Mouse (Mus musculus): ENCODE results near the gene Pate2. TPM values are rescaled to one million over a fixed set of nuclear protein-coding genes. Genes with fewer than 3 reads are reported as not detected.
A peak's percentile ranks its signal among the peaks of the same experiment; 100 is the strongest.
"Not testable (repeated sequence)": the region's sequence is repeated elsewhere in the genome, so short reads cannot be mapped to it uniquely, and the experiment has no call there.

Gene Pate2
- total and polyA plus RNA-seq, 3 experiments, result 0.23 to 0.29 TPM; not detected in 1

DNA sequence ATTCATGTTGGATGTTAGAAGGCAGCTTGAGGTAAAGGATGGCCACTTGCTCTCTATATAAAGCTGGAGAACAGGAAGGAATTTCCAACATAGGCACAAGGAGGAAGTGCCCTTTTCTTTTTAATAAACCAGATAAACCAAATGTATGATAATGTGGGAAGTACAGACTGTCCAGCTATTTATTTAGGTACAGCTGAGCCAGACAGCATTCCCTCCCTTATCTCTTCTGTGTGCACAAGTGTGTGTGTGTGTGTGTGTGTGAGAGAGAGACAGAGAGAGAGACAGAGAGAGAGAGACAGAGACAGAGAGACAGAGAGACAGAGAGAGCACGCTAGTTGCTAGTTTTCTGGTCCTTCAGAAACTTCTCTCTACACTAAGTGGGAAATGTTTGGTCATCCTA is 41.8 kb downstream of the Pate2 start, which contains the start of gene Pate4:
TSS of gene Pate4 (minus strand) at position 101 of the 400 bp plus-strand sequence.
- no peak within 1 kb of the TSS for H3K27ac ChIP-seq (ENCODE audit: control insufficient read depth, low read depth, low read length)
- no peaks in the 10 kb centered on the region for H3K4me1 ChIP-seq (ENCODE audit: control insufficient read depth in 1 of 2, insufficient read depth in 2 of 2, low read length in 2 of 2)
- H3K79me2 ChIP-seq (ENCODE audit: control insufficient read depth, insufficient read depth, low read length, poor library complexity), result no peaks in the 10 kb centered on the region
- peaks cover 0 to 1% of the 10 kb centered on the region in 2 experiments; a peak in 1 of 4 replicates for H3K27me3 ChIP-seq (ENCODE audit: control insufficient read depth in 1 of 2, insufficient read depth in 2 of 2, low read length in 2 of 2)
- H3K36me3 ChIP-seq (ENCODE audit: control insufficient read depth in 1 of 2, insufficient read depth in 2 of 2, low read length in 2 of 2), result no peaks in the 10 kb centered on the region
- no peak for TF ChIP-seq POLR2A (IDR thresholded peaks at IDR 0.05; ENCODE audit: control insufficient read depth in 1 of 2, insufficient read depth in 1 of 2, low read depth in 1 of 2, low read length in 2 of 2, poor library complexity in 1 of 2)
- no peaks in the 10 kb centered on the region for H3K9me3 ChIP-seq (replicated peaks; ENCODE audit: insufficient read depth, low read length)
- no peak for DNase-seq (ENCODE audit: low read depth, low spot score)
- no peak within 1 kb of the TSS for H3K4me3 ChIP-seq (ENCODE audit: control insufficient read depth in 1 of 2, insufficient read depth in 1 of 2, low read depth in 2 of 2, low read length in 2 of 2)
- no peak within 1 kb of the TSS for H3K9ac ChIP-seq (ENCODE audit: control insufficient read depth, low read depth, low read length, poor library complexity, severe bottlenecking)

DNA sequence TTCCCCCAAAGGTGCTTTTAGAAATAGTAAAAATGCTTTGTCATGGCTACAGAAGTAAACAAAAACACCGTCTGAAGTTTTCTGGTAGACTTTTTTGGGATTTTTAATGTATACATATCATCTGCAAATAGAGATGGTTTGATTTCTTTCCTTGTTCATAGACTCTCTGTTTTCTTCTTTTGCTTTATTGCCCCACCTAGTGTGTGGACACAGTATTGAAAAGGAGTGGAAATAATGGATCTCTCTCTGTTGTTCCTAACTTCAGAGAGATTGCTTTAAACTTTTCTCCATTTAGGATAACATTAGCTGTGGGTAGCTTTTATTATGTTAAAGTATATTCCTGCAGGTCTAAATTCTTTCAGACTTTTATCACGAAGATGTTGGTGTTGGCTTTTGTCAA is 43.9 kb downstream of the Pate2 start:
- Histone ChIP-seq H3K27ac (ENCODE audit: control insufficient read depth, low read depth, low read length) (no peak overlapping the region), H3K9me3 (replicated peaks; ENCODE audit: insufficient read depth, low read length) (no peaks in the 10 kb centered on the region)

DNA sequence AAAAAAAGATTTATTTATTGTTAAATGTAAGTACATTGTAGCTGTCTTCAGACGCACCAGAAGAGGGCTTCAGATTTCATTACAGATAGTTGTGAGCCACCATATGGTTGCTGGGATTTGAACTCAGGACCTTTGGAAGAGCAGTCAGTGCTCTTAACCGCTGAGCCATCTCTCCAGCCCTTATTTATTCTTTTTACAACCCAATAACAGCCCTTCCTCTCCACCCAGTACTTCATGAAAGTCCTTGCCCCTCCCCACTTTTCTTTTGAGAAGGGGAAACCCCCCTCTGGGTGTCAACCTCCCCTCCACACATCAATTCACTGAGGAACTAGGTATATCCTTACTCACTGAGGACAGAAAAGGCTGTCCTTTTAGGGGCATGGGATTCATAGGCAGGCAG is 46.7 kb downstream of the Pate2 start:
- H3K4me3 ChIP-seq (ENCODE audit: control insufficient read depth in 1 of 2, insufficient read depth in 1 of 2, low read depth in 2 of 2, low read length in 2 of 2); H3K27me3 ChIP-seq (ENCODE audit: control insufficient read depth in 1 of 2, insufficient read depth in 2 of 2, low read length in 2 of 2); H3K36me3 ChIP-seq (ENCODE audit: control insufficient read depth in 1 of 2, insufficient read depth in 2 of 2, low read length in 2 of 2); H3K9ac ChIP-seq (ENCODE audit: control insufficient read depth, low read depth, low read length, poor library complexity, severe bottlenecking); H3K79me2 ChIP-seq (ENCODE audit: control insufficient read depth, insufficient read depth, low read length, poor library complexity); H3K4me1 ChIP-seq (ENCODE audit: control insufficient read depth in 1 of 2, insufficient read depth in 2 of 2, low read length in 2 of 2); DNase-seq (ENCODE audit: low read depth, low spot score); H3K9me3 ChIP-seq (replicated peaks; ENCODE audit: insufficient read depth, low read length); H3K27ac ChIP-seq (ENCODE audit: control insufficient read depth, low read depth, low read length): not testable (repeated sequence)

More for the DNA sequence above, 43.9 kb downstream of the Pate2 start:
- Histone ChIP-seq H3K79me2 (ENCODE audit: control insufficient read depth, insufficient read depth, low read length, poor library complexity) (no peaks in the 10 kb centered on the region), H3K4me1 (ENCODE audit: control insufficient read depth in 1 of 2, insufficient read depth in 2 of 2, low read length in 2 of 2) (no peaks in the 10 kb centered on the region), H3K36me3 (ENCODE audit: control insufficient read depth in 1 of 2, insufficient read depth in 2 of 2, low read length in 2 of 2) (no peaks in the 10 kb centered on the region), H3K9ac (ENCODE audit: control insufficient read depth, low read depth, low read length, poor library complexity, severe bottlenecking) (no peak overlapping the region), H3K4me3 (ENCODE audit: control insufficient read depth in 1 of 2, insufficient read depth in 1 of 2, low read depth in 2 of 2, low read length in 2 of 2) (no peak overlapping the region), H3K27me3 (ENCODE audit: control insufficient read depth in 1 of 2, insufficient read depth in 2 of 2, low read length in 2 of 2) (peaks cover 0 to 1% of the 10 kb centered on the region in 2 experiments; a peak in 2 of 4 replicates)
- peak; percentile 38; the same call in 1 of the 2 replicates for TF ChIP-seq SMC3 (IDR thresholded peaks at IDR 0.05; ENCODE audit: low read depth, low read length)
- TF ChIP-seq ELF1 (IDR thresholded peaks at IDR 0.05; ENCODE audit: low read depth, low read length), result no peak
- no peak for TF ChIP-seq MAFK (IDR thresholded peaks at IDR 0.05; ENCODE audit: borderline replicate concordance, low read depth, low read length)
- peak; percentile 42 for TF ChIP-seq RAD21 (IDR thresholded peaks at IDR 0.05; ENCODE audit: low read depth, low read length)
- TF ChIP-seq CTCF (IDR thresholded peaks at IDR 0.05 in 2 of 3, conservative IDR thresholded peaks at IDR 0.05 in 1 of 3; ENCODE audit: control insufficient read depth in 1 of 3, insufficient read depth in 1 of 3, low read depth in 2 of 3, low read length in 3 of 3, poor library complexity in 1 of 3, severe bottlenecking in 1 of 3), result peak in 1 of 3 experiments; percentile 41; a peak in 2 of 6 replicates
- peak; percentile 4 for DNase-seq (ENCODE audit: low read depth, low spot score)

DNA sequence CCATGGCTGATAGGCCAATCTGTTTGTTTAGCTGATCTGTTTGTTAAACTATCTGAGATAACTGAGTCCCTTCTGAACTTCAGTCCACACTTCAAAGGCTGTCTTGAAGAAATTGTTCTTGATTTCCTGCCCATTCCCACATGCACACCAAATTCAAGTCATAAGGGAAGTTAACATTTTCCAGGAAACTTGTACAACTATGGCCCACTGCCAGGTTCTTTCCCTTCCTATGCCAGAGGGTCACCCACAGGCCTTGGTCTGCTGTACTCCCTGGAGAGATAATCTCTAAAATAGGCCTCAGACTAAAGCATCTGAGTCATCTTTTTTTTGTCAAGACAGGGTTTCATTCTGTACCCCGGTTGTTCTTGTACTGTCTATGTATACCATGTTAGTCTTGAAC is 62.9 kb downstream of the Pate2 start:
- H3K4me1 ChIP-seq (ENCODE audit: control insufficient read depth in 1 of 2, insufficient read depth in 2 of 2, low read length in 2 of 2), result no peaks in the 10 kb centered on the region
- no peak for DNase-seq (ENCODE audit: low read depth, low spot score)
- H3K79me2 ChIP-seq (ENCODE audit: control insufficient read depth, insufficient read depth, low read length, poor library complexity), result no peaks in the 10 kb centered on the region
- H3K27me3 ChIP-seq (ENCODE audit: control insufficient read depth in 1 of 2, insufficient read depth in 2 of 2, low read length in 2 of 2), result no peaks in the 10 kb centered on the region
- H3K4me3 ChIP-seq (ENCODE audit: control insufficient read depth in 1 of 2, insufficient read depth in 1 of 2, low read depth in 2 of 2, low read length in 2 of 2), result no peak overlapping the region
- H3K27ac ChIP-seq (ENCODE audit: control insufficient read depth, low read depth, low read length), result no peak overlapping the region
- no peaks in the 10 kb centered on the region for H3K36me3 ChIP-seq (ENCODE audit: control insufficient read depth in 1 of 2, insufficient read depth in 2 of 2, low read length in 2 of 2)
- TF ChIP-seq JUND (IDR thresholded peaks at IDR 0.05; ENCODE audit: low read depth, low read length) (no peak), POLR2AphosphoS5 (IDR thresholded peaks at IDR 0.05; ENCODE audit: borderline replicate concordance, low read depth, low read length) (no peak), BHLHE40 (IDR thresholded peaks at IDR 0.05; ENCODE audit: borderline replicate concordance, low read depth, low read length) (no peak), TBP (IDR thresholded peaks at IDR 0.05; ENCODE audit: low read depth, low read length) (no peak)
- no peaks in the 10 kb centered on the region for H3K9me3 ChIP-seq (replicated peaks; ENCODE audit: insufficient read depth, low read length)
- H3K9ac ChIP-seq (ENCODE audit: control insufficient read depth, low read depth, low read length, poor library complexity, severe bottlenecking), result no peak overlapping the region
